In the genomic region with DNA sequence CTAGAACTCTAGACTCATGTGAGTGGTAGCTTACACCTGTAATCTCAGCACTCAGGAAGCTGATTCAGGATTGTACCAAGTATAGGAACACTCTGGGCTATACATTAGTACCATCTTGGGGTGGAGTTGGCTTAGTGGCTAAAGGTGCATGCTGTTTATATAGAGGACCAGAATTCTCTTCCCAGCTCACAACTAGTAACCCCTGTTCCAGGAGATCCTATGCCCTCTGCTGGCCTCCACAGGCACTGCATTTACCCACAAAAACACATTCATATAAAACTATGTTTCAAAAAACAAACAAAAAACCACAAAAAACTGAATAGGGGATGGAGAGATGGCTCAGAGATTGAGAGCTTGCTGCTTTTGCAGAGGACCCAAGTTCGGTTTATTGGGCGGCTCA, we compare ENCODE assay signal across 9 mouse cellular contexts. TPM values are rescaled to one million over a fixed set of nuclear protein-coding genes. Genes with fewer than 3 reads are reported as not detected.
DNase-seq lines count a peak whose midpoint lies in the region; ATAC-seq lines count a peak whose summit lies in the region.
"Had no signal": no experiment of that assay in that cellular context is flagged by ENCODE, and none has a peak within 500 bp of the region (broad histone marks: within the 10 kb centered on the region; RNA-seq: fewer than 3 reads in every experiment).

No protein-coding gene starts in this region.

- H3K4me1 ChIP-seq in forebrain, embryonic 12.5 days = no peaks in the 10 kb centered on the region
- H3K4me1 ChIP-seq in forebrain, embryonic 11.5 days (replicated peaks; ENCODE audit: control insufficient read depth, insufficient read depth, low read length) = no peaks in the 10 kb centered on the region
- H3K4me1 ChIP-seq in neural tube, embryonic 12.5 days = no peaks in the 10 kb centered on the region
- H3K4me1 ChIP-seq in lung, embryonic 15.5 days = no peaks in the 10 kb centered on the region

- 32% methylated on average over 2 of the region's 2 CpGs for WGBS in forebrain, embryonic 12.5 days
- WGBS in forebrain, embryonic 11.5 days = 35% methylated on average over 2 of the region's 2 CpGs
- 58% methylated on average over 2 of the region's 2 CpGs for WGBS in neural tube, embryonic 12.5 days
- 45% methylated on average over 2 of the region's 2 CpGs for WGBS in lung, embryonic 15.5 days

- no peak for DNase-seq in forebrain, embryonic 11.5 days (ENCODE audit: low spot score)
- no peak for DNase-seq in neural tube, embryonic 10.5 days (ENCODE audit: extremely low spot score, low spot score)
- peak; percentile 23 for DNase-seq in c-Kit-positive CD71-positive TER-119-negative erythroid progenitor cells, embryonic 14.5 days (ENCODE audit: low read depth)
- DNase-seq in thymus, postnatal 14 days = peak; percentile 68

- H3K9me3 ChIP-seq in forebrain, embryonic 12.5 days = no peaks in the 10 kb centered on the region
- H3K9me3 ChIP-seq in forebrain, embryonic 11.5 days (ENCODE audit: control insufficient read depth, low read length) = no peaks in the 10 kb centered on the region
- H3K9me3 ChIP-seq in neural tube, embryonic 12.5 days = no peaks in the 10 kb centered on the region
- no peaks in the 10 kb centered on the region for H3K9me3 ChIP-seq in lung, embryonic 15.5 days
- H3K9me3 ChIP-seq: megakaryocyte, embryonic 14.5 days had no signal

- no peak overlapping the region for H3K9ac ChIP-seq in forebrain, embryonic 12.5 days
- no peak overlapping the region for H3K9ac ChIP-seq in forebrain, embryonic 11.5 days (ENCODE audit: low read length)
- H3K9ac ChIP-seq in neural tube, embryonic 12.5 days = no peak overlapping the region
- no peak overlapping the region for H3K9ac ChIP-seq in lung, embryonic 15.5 days

- 0 out of 2 replicates have a peak, but pooled peaks have one; percentile 44 for ATAC-seq in forebrain, embryonic 12.5 days (ENCODE audit: low FRiP score)
- no peak for ATAC-seq in forebrain, embryonic 11.5 days (replicated peaks; ENCODE audit: low FRiP score)
- 0 out of 2 replicates have a peak, but pooled peaks have one; percentile 8 for ATAC-seq in neural tube, embryonic 12.5 days (ENCODE audit: low FRiP score, low read depth)
- peak; percentile 44; the same call in 1 of the 2 replicates for ATAC-seq in granulocyte monocyte progenitor cell, adult 5-6 weeks (replicated peaks; ENCODE audit: poor library complexity, severe bottlenecking)
- 0 out of 2 replicates have a peak, but pooled peaks have one; percentile 19 for ATAC-seq in lung, embryonic 15.5 days (ENCODE audit: borderline replicate concordance, extremely low read depth, low FRiP score, low TSS enrichment)

- peaks cover 37% of the 10 kb centered on the region for H3K36me3 ChIP-seq in forebrain, embryonic 12.5 days (replicated peaks)
- H3K36me3 ChIP-seq in forebrain, embryonic 11.5 days (ENCODE audit: control insufficient read depth, insufficient read depth, low read length) = peaks cover 15% of the 10 kb centered on the region; the same call in 1 of the 2 replicates
- peaks cover 34% of the 10 kb centered on the region for H3K36me3 ChIP-seq in neural tube, embryonic 12.5 days
- peaks cover 26% of the 10 kb centered on the region for H3K36me3 ChIP-seq in lung, embryonic 15.5 days

- no peak overlapping the region for H3K4me2 ChIP-seq in forebrain, embryonic 12.5 days
- H3K4me2 ChIP-seq in forebrain, embryonic 11.5 days (ENCODE audit: low read depth, low read length, severe bottlenecking) = no peak overlapping the region
- no peak overlapping the region for H3K4me2 ChIP-seq in neural tube, embryonic 12.5 days (replicated peaks)
- no peak overlapping the region for H3K4me2 ChIP-seq in lung, embryonic 15.5 days

- H3K4me3 ChIP-seq in forebrain, embryonic 12.5 days (replicated peaks) = no peak overlapping the region
- no peak overlapping the region for H3K4me3 ChIP-seq in forebrain, embryonic 11.5 days (ENCODE audit: low read depth, low read length)
- H3K4me3 ChIP-seq in neural tube, embryonic 12.5 days = no peak overlapping the region
- no peak overlapping the region for H3K4me3 ChIP-seq in lung, embryonic 15.5 days
- H3K4me3 ChIP-seq: megakaryocyte, embryonic 14.5 days had no signal

- no peak overlapping the region for H3K27ac ChIP-seq in forebrain, embryonic 12.5 days
- no peak overlapping the region for H3K27ac ChIP-seq in forebrain, embryonic 11.5 days (ENCODE audit: low read depth, low read length)
- H3K27ac ChIP-seq in neural tube, embryonic 12.5 days = no peak overlapping the region
- H3K27ac ChIP-seq in lung, embryonic 15.5 days = no peak overlapping the region

- H3K27me3 ChIP-seq in forebrain, embryonic 12.5 days = 0 out of 2 replicates have a peak, but pooled peaks cover 3% of the 10 kb centered on the region
- H3K27me3 ChIP-seq in forebrain, embryonic 11.5 days (ENCODE audit: control insufficient read depth, insufficient read depth, low read length) = no peaks in the 10 kb centered on the region
- no peaks in the 10 kb centered on the region for H3K27me3 ChIP-seq in neural tube, embryonic 12.5 days (replicated peaks)
- no peaks in the 10 kb centered on the region for H3K27me3 ChIP-seq in lung, embryonic 15.5 days

RNA-seq across cellular contexts. Expression of a gene that starts 15.8 kb away (rescaled TPM):
- 1.8 and 2.0 TPM in 2 replicates for polyA plus RNA-seq in forebrain, embryonic 12.5 days (2016; fragmentation: Nextera tagmentation; extraction: Ambion mirVana)
- polyA plus RNA-seq in forebrain, embryonic 11.5 days (2014; fragmentation: Nextera tagmentation; extraction: Ambion mirVana) = 0.55 and 0.63 TPM in 2 replicates
- 1.0 and 1.4 TPM in 2 replicates for polyA plus RNA-seq in neural tube, embryonic 12.5 days (2016; fragmentation: Nextera tagmentation; extraction: Ambion mirVana)
- not detected in 2 replicates for total RNA-seq in granulocyte monocyte progenitor cell, adult 5-6 weeks (2014; fragmentation: Nextera tagmentation)
- total RNA-seq in granulocyte monocyte progenitor cell, adult 5-6 weeks (2017) = not detected in 2 replicates
- polyA plus RNA-seq in lung, embryonic 15.5 days (2015; fragmentation: Nextera tagmentation; extraction: Ambion mirVana) = 0.21 and 0.26 TPM in 2 replicates

RNA-seq across cellular contexts. Expression of a gene that starts 40.8 kb away (rescaled TPM):
- polyA plus RNA-seq in forebrain, embryonic 12.5 days (2016; fragmentation: Nextera tagmentation; extraction: Ambion mirVana) = 42.4 and 53.1 TPM in 2 replicates
- polyA plus RNA-seq in forebrain, embryonic 11.5 days (2014; fragmentation: Nextera tagmentation; extraction: Ambion mirVana) = 48.6 and 52.1 TPM in 2 replicates
- 58.5 and 66.6 TPM in 2 replicates for polyA plus RNA-seq in neural tube, embryonic 12.5 days (2016; fragmentation: Nextera tagmentation; extraction: Ambion mirVana)
- 27.5 and 71.6 TPM in 2 replicates for total RNA-seq in granulocyte monocyte progenitor cell, adult 5-6 weeks (2014; fragmentation: Nextera tagmentation)
- 17.2 and 26.2 TPM in 2 replicates for total RNA-seq in granulocyte monocyte progenitor cell, adult 5-6 weeks (2017)
- polyA plus RNA-seq in lung, embryonic 15.5 days (2015; fragmentation: Nextera tagmentation; extraction: Ambion mirVana) = 43.2 and 48.5 TPM in 2 replicates

Comparison
In these comparisons a context has a peak if more than half of its experiments do, and no peak if none do; other contexts are left out.
1. DNase-seq: peak in c-Kit-positive CD71-positive TER-119-negative erythroid progenitor cells, embryonic 14.5 days (single experiment) and thymus, postnatal 14 days (single experiment); none in forebrain, embryonic 11.5 days (single experiment) and neural tube, embryonic 10.5 days (single experiment).